Mouse (Mus musculus) hindbrain, postnatal 0 days (tissue): ENCODE data around the gene Aldh18a1. TPM values are rescaled to one million over a fixed set of nuclear protein-coding genes. Genes with fewer than 3 reads are reported as not detected.
A peak's percentile ranks its signal among the peaks of the same experiment; 100 is the strongest.
"Not testable (repeated sequence)": the region's sequence is repeated elsewhere in the genome, so short reads cannot be mapped to it uniquely, and the experiment has no call there.

Experiments used
- ATAC-seq: fragments of 200-750 bp; cut with Nextera tagmentation; 2 replicates; pipeline ENCODE4 v1.8.0; 2017; ENCODE audit warnings: mild to moderate bottlenecking, moderate TSS enrichment, moderate library complexity
- DNase-seq: peaks from one replicate; pipeline ENCODE4 v3.0.0-alpha.2; 2015; ENCODE audit warnings: low spot score
- H3K27ac ChIP-seq: fragments of 300-500 bp; sonication (generic); 2 replicates; pipeline ENCODE4 v1.5.1; 2014; ENCODE audit warnings: mild to moderate bottlenecking
- H3K27me3 ChIP-seq: fragments of 300-500 bp; sonication (generic); 2 replicates; pipeline ENCODE4 v1.6.1; 2014; ENCODE audit warnings: low read length, mixed read lengths; ENCODE audit not compliant: insufficient read depth
- H3K36me3 ChIP-seq: fragments of 300-500 bp; sonication (generic); 2 replicates; pipeline ENCODE4 v1.6.1; 2014; ENCODE audit warnings: low read length, mixed read lengths; ENCODE audit not compliant: insufficient read depth
- H3K4me1 ChIP-seq: fragments of 300-500 bp; sonication (generic); 2 replicates; pipeline ENCODE4 v1.6.1; 2014; ENCODE audit warnings: antibody characterized with exemption, low read length, mixed read lengths; ENCODE audit not compliant: insufficient read depth
- H3K4me2 ChIP-seq: fragments of 300-500 bp; sonication (generic); 2 replicates; pipeline ENCODE4 v1.6.1; 2014; ENCODE audit warnings: low read depth, mild to moderate bottlenecking, low read length, moderate library complexity, mixed read lengths
- H3K4me3 ChIP-seq: fragments of 300-500 bp; sonication (generic); 2 replicates; pipeline ENCODE4 v1.5.1; 2014; ENCODE audit warnings: low read length
- H3K9ac ChIP-seq: fragments of 300-500 bp; sonication (generic); replicated peaks from 2 replicates; pipeline ENCODE4 v1.6.1; 2014; ENCODE audit warnings: mild to moderate bottlenecking, low read length, moderate library complexity, mixed read lengths
- H3K9me3 ChIP-seq: fragments of 300-500 bp; sonication (generic); 2 replicates; pipeline ENCODE4 v1.6.1; 2016; ENCODE audit warnings: low read length, mixed read lengths
- CTCF ChIP-seq: IDR thresholded peaks from 2 replicates; pipeline ENCODE4 v1.5.1; 2016; ENCODE audit warnings: antibody characterized with exemption, control low read depth, low read depth
- WGBS: fragments of 180-500 bp; shearing (Covaris S2); extraction: QIAGEN DNeasy Blood & Tissue Kit; methylation state at CpG from one replicate; pipeline ENCODE4 v1.1.7; 2014; 5-methylcytosine and 5-hydroxymethylcytosine counted together
- polyA plus RNA-seq: library from polyadenylated mRNA; unstranded; fragments of >200 nt; fragmentation: Nextera tagmentation; extraction: Ambion mirVana; gene quantifications from 2 replicates; pipeline ENCODE4 v1.2.1, GENCODE M21; 2015
- total RNA-seq: library from RNA; depleted of rRNA; stranded (reverse); fragments of >200 nt; gene quantifications from 2 replicates; pipeline ENCODE4 v1.2.3, GENCODE M21; 2014

Aldh18a1 gene
- total and polyA plus RNA-seq, 2 experiments from 2014 or later = 32.5 to 57.0 TPM

- Histone ChIP-seq H3K4me1 (peaks cover 8% of the 10 kb centered on the region; the same call in 1 of the 2 replicates), H3K27ac (no peak overlapping the region), H3K4me2 (no peak overlapping the region), H3K36me3 (peaks cover 42% of the 10 kb centered on the region), H3K4me3 (no peak overlapping the region), H3K9ac (no peak overlapping the region), H3K9me3 (no peaks in the 10 kb centered on the region), H3K27me3 (no peaks in the 10 kb centered on the region)
- DNase-seq = no peak
- no peak for TF ChIP-seq CTCF
- WGBS = 95% methylated on average over 6 of the region's 6 CpGs
- ATAC-seq = no peak
Measured at GRCm38 (mm10) chr19:40607676-40608075, 19.4 kb upstream of the Aldh18a1 start.

DNA sequence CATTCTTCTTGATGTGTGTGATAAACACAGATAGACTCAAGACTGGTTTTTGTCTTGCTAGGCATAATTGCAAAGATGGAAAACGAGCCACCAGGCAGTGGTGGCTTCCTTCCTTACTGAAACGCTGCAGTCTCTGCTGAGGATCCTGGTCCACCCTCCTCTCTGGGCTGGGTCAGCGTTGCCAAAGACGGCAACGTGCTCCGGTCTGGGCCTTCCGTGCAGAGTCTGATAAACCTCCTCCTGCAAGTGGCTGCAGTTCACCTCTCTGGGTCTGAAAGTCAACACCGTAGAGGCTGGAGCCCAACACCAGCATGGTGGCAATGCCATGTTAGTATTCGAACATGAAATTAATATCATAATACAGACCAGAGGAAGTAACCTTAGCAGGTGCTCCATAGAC lies 16.9 kb upstream of the Aldh18a1 start:
- no peaks in the 10 kb centered on the region for H3K27me3 ChIP-seq
- no peak overlapping the region for H3K4me3 ChIP-seq
- no peak overlapping the region for H3K27ac ChIP-seq
- TF ChIP-seq CTCF = no peak
- no peak overlapping the region for H3K9ac ChIP-seq
- WGBS = 97% methylated on average over 9 of the region's 9 CpGs
- H3K36me3 ChIP-seq = peaks cover 47% of the 10 kb centered on the region
- no peak overlapping the region for H3K4me2 ChIP-seq
- no peaks in the 10 kb centered on the region for H3K9me3 ChIP-seq
- ATAC-seq (no peak), DNase-seq (no peak)
- no peaks in the 10 kb centered on the region for H3K4me1 ChIP-seq

GRCm38 (mm10) chr19:40601870-40602269 lies 13.6 kb upstream of the Aldh18a1 start:
- no peaks in the 10 kb centered on the region for H3K9me3 ChIP-seq
- no peak overlapping the region for H3K4me3 ChIP-seq
- ATAC-seq (no peak), DNase-seq (no peak)
- no peak overlapping the region for H3K4me2 ChIP-seq
- H3K27me3 ChIP-seq = no peaks in the 10 kb centered on the region
- no peak overlapping the region for H3K9ac ChIP-seq
- no peak for TF ChIP-seq CTCF
- 95% methylated on average over 3 of the region's 3 CpGs for WGBS
- no peak overlapping the region for H3K27ac ChIP-seq
- no peaks in the 10 kb centered on the region for H3K4me1 ChIP-seq
- H3K36me3 ChIP-seq = peaks cover 25% of the 10 kb centered on the region

DNA sequence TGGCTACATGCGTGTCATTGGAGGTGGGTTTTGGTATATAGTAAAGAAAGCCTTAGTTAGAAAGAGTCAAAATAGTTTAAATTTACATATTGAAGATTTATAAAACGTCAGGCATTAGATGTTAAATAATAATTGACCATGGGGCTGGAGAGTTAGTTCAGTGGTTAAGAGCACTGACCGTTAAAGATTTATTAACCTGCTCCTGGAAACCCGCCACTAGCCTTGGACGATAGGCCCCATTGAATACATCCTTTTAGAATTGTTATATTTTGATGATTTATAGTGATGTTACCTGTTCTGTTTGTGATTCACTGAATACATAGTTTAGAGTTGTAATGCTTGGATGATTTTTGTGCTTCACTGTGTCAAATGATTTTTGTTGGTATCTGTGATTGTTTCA lies 12.6 kb upstream of the Aldh18a1 start:
- H3K4me2 ChIP-seq, H3K4me1 ChIP-seq, H3K4me3 ChIP-seq, H3K9ac ChIP-seq, ATAC-seq, H3K27ac ChIP-seq, DNase-seq, H3K9me3 ChIP-seq, H3K27me3 ChIP-seq: not testable (repeated sequence)
- H3K36me3 ChIP-seq = peaks cover 21% of the 10 kb centered on the region
- 93% methylated on average over 5 of the region's 5 CpGs for WGBS

DNA sequence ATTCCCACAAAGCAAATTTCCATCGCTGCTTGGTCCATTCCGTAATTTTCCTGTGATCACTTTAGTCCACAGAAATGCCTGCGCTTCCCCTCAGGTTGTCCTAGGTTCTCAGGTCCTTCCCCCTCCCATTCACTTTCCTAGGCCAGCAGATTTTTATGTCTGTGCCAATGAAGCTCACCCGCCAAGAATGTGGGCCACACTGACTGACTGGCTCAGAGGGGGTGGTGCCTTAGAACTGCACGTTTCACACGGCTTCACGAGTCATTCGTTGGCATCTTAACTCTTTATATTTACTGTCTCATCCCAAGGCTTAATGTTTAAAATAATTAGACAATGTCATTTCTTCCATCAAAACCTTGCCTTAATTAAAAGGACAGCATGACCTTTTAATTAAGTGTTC lies 7.6 kb upstream of the Aldh18a1 start:
- H3K4me2 ChIP-seq = no peak overlapping the region
- no peak for TF ChIP-seq CTCF
- H3K27ac ChIP-seq = no peak overlapping the region
- no peaks in the 10 kb centered on the region for H3K9me3 ChIP-seq
- peaks cover 6% of the 10 kb centered on the region; the same call in 1 of the 2 replicates for H3K36me3 ChIP-seq
- 72% methylated on average over 8 of the region's 8 CpGs for WGBS
- no peak overlapping the region for H3K4me3 ChIP-seq
- no peaks in the 10 kb centered on the region for H3K27me3 ChIP-seq
- no peak for DNase-seq
- no peak for ATAC-seq
- no peak overlapping the region for H3K9ac ChIP-seq
- no peaks in the 10 kb centered on the region for H3K4me1 ChIP-seq

DNA sequence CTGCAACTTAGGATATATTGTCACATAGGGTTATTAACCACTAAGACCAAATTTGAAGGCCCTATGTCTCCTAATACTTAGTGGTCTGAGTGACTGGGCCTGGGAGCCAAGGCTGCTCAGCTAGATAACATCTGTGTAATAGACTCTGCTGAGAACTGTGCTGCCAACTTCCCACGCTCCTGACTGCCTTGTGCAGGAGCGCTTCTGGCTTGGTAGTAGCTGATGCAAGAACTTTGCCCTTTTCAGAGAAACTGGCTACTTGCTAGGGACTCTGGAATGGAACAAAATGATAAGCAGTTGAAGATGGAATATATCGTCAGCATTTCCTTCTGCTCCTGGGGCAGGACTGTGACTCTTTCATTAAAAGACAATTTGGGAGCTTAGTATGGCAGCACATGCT lies 7.0 kb upstream of the Aldh18a1 start:
- no peak for DNase-seq
- Histone ChIP-seq H3K27ac (no peak overlapping the region), H3K4me2 (no peak overlapping the region), H3K27me3 (no peaks in the 10 kb centered on the region), H3K36me3 (peaks cover 6% of the 10 kb centered on the region; the same call in 1 of the 2 replicates), H3K4me3 (no peak overlapping the region), H3K9ac (no peak overlapping the region), H3K9me3 (no peaks in the 10 kb centered on the region), H3K4me1 (no peaks in the 10 kb centered on the region)
- no peak for ATAC-seq
- 89% methylated on average over 3 of the region's 3 CpGs for WGBS
- no peak for TF ChIP-seq CTCF

DNA sequence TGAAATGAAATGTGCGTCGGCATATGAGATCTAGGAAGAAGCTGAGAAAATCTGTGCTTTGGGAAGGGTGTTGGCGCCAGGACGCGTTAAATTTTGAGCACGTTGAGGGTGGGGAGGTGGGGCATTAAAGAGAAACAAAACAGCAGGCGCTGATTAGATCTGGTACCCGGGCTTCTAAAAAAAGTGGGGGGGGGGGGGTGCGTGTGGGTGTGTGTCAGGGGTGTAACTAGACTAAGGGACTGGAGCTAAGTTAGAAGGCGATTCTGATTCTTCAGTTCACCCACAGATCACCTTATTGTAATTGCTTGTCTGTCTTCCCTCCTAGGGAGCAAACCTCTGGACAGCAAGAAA lies 1.2 kb upstream of the Aldh18a1 start:
- ATAC-seq = no peak
- Histone ChIP-seq H3K9ac (0 out of 2 replicates have a peak overlapping the region, but pooled peaks have one; percentile 13), H3K4me1 (peaks cover 8% of the 10 kb centered on the region), H3K4me3 (peak overlapping the region; percentile 76), H3K27ac (peak overlapping the region; percentile 60; the same call in 1 of the 2 replicates), H3K9me3 (no peaks in the 10 kb centered on the region), H3K27me3 (no peaks in the 10 kb centered on the region), H3K4me2 (peak overlapping the region; percentile 92), H3K36me3 (no peaks in the 10 kb centered on the region)
- no peak for DNase-seq
- 1% methylated on average over 10 of the region's 10 CpGs for WGBS
- TF ChIP-seq CTCF = no peak
